Mouse (Mus musculus): ENCODE measurements around the gene Igsf8. TPM values are rescaled to one million over a fixed set of nuclear protein-coding genes. Genes with fewer than 3 reads are reported as not detected.

The Igsf8 gene
- polyA plus RNA-seq, 1 experiment from 2014 or later, result 69.7 TPM

Other genes starting within 250 kb of the Igsf8 start
- 14.6 and 19.0 TPM in 2 replicates for gene Vangl2, start 233.2 kb upstream of the Igsf8 start, polyA plus RNA-seq (2015; fragmentation: Nextera tagmentation; extraction: Ambion mirVana)
- not detected in 2 replicates for gene Nhlh1, start 204.1 kb upstream of the Igsf8 start, polyA plus RNA-seq (2015; fragmentation: Nextera tagmentation; extraction: Ambion mirVana)
- 260 and 264 TPM in 2 replicates for gene Copa, start 179.1 kb upstream of the Igsf8 start, polyA plus RNA-seq (2015; fragmentation: Nextera tagmentation; extraction: Ambion mirVana)
- gene Ncstn, start 178.8 kb upstream of the Igsf8 start, polyA plus RNA-seq (2015; fragmentation: Nextera tagmentation; extraction: Ambion mirVana), result 160 and 164 TPM in 2 replicates
- 170 and 172 TPM in 2 replicates for gene Pex19, start 134.9 kb upstream of the Igsf8 start, polyA plus RNA-seq (2015; fragmentation: Nextera tagmentation; extraction: Ambion mirVana)
- gene Dcaf8, start 113.6 kb upstream of the Igsf8 start, polyA plus RNA-seq (2015; fragmentation: Nextera tagmentation; extraction: Ambion mirVana), result 147 and 149 TPM in 2 replicates
- gene Pea15a, start 54.8 kb upstream of the Igsf8 start, polyA plus RNA-seq (2015; fragmentation: Nextera tagmentation; extraction: Ambion mirVana), result 129 and 132 TPM in 2 replicates
- 5.2 and 5.6 TPM in 2 replicates for gene Casq1, start 41.8 kb upstream of the Igsf8 start, polyA plus RNA-seq (2015; fragmentation: Nextera tagmentation; extraction: Ambion mirVana)
- 0.05 TPM in 1 of 2 replicates, not detected in the other for gene Atp1a4, start 3.2 kb upstream of the Igsf8 start, polyA plus RNA-seq (2015; fragmentation: Nextera tagmentation; extraction: Ambion mirVana)
- gene Atp1a2, start 36.4 kb downstream of the Igsf8 start, polyA plus RNA-seq (2015; fragmentation: Nextera tagmentation; extraction: Ambion mirVana), result 1.7 and 2.4 TPM in 2 replicates
- gene Kcnj9, start 67.7 kb downstream of the Igsf8 start, polyA plus RNA-seq (2015; fragmentation: Nextera tagmentation; extraction: Ambion mirVana), result not detected in 2 replicates
- 1.2 and 1.6 TPM in 2 replicates for gene Kcnj10, start 79.6 kb downstream of the Igsf8 start, polyA plus RNA-seq (2015; fragmentation: Nextera tagmentation; extraction: Ambion mirVana)
- gene Pigm, start 114.9 kb downstream of the Igsf8 start, polyA plus RNA-seq (2015; fragmentation: Nextera tagmentation; extraction: Ambion mirVana), result 7.3 and 7.8 TPM in 2 replicates
- gene Slamf9, start 213.7 kb downstream of the Igsf8 start, polyA plus RNA-seq (2015; fragmentation: Nextera tagmentation; extraction: Ambion mirVana), result 1.0 and 1.7 TPM in 2 replicates
- 45.7 and 58.1 TPM in 2 replicates for gene Igsf9, start 220.1 kb downstream of the Igsf8 start, polyA plus RNA-seq (2015; fragmentation: Nextera tagmentation; extraction: Ambion mirVana)
- gene Tagln2, start 238.4 kb downstream of the Igsf8 start, polyA plus RNA-seq (2015; fragmentation: Nextera tagmentation; extraction: Ambion mirVana), result 280 and 282 TPM in 2 replicates

Data from kidney, embryonic 16.5 days (tissue).